In genomic region chr2:146226484-146226883, GRCm38 (mm10) we compare ENCODE assay signal across 10 mouse cellular contexts. TPM values are rescaled to one million over a fixed set of nuclear protein-coding genes. Genes with fewer than 3 reads are reported as not detected.
A peak's percentile ranks its signal among the peaks of the same experiment; 100 is the strongest.
DNase-seq lines count a peak whose midpoint lies in the region; ATAC-seq lines count a peak whose summit lies in the region.
"Had no signal": no experiment of that assay in that cellular context is flagged by ENCODE, and none has a peak within 500 bp of the region (broad histone marks: within the 10 kb centered on the region; RNA-seq: fewer than 3 reads in every experiment).

No protein-coding gene starts in this region.

- peaks cover 73% of the 10 kb centered on the region for H3K27me3 ChIP-seq in liver, embryonic 11.5 days (replicated peaks; ENCODE audit: control insufficient read depth, insufficient read depth, low read length)
- peaks cover 1% of the 10 kb centered on the region; the same call in 1 of the 2 replicates for H3K27me3 ChIP-seq in splenic B cell, adult 2 months (ENCODE audit: control insufficient read depth, insufficient read depth, low read length, poor library complexity, severe bottlenecking)

- peak; percentile 66 for ATAC-seq in granulocyte monocyte progenitor cell, adult 5-6 weeks (replicated peaks; ENCODE audit: poor library complexity, severe bottlenecking)
- no peak for ATAC-seq in liver, embryonic 11.5 days (replicated peaks; ENCODE audit: low FRiP score)

- H3K36me3 ChIP-seq in liver, embryonic 11.5 days (ENCODE audit: control insufficient read depth, insufficient read depth, low read length): no peaks in the 10 kb centered on the region
- H3K36me3 ChIP-seq in splenic B cell, adult 2 months (ENCODE audit: control insufficient read depth, insufficient read depth, low read length, poor library complexity, severe bottlenecking): no peaks in the 10 kb centered on the region
- H3K36me3 ChIP-seq: embryonic facial prominence, embryonic 13.5 days had no signal

- H3K27ac ChIP-seq in liver, embryonic 11.5 days (ENCODE audit: low read depth, low read length): no peak overlapping the region
- H3K27ac ChIP-seq: embryonic facial prominence, embryonic 13.5 days had no signal

- peak; percentile 42 to 52 for DNase-seq in cerebellum, postnatal 14 days
- DNase-seq in cerebellum, adult 9-10 months: no peak
- peak; percentile 60 to 89 for DNase-seq in adrenal gland, adult (ENCODE audit: inconsistent age in 2 of 2, low spot score in 1 of 2)
- DNase-seq in liver, embryonic 11.5 days (ENCODE audit: low spot score): peak; percentile 47
- peak; percentile 48 for DNase-seq in splenic B cell, adult 2 months (ENCODE audit: low read depth, low spot score)
- no peak for DNase-seq in thymus, postnatal 14 days
- no peak for DNase-seq in layer of hippocampus, adult 9-10 months (ENCODE audit: low spot score)

- no peak overlapping the region for H3K4me2 ChIP-seq in liver, embryonic 11.5 days
- H3K4me2 ChIP-seq: embryonic facial prominence, embryonic 13.5 days had no signal

- H3K9ac ChIP-seq in liver, embryonic 11.5 days (ENCODE audit: low read depth, low read length): no peak overlapping the region
- H3K9ac ChIP-seq: embryonic facial prominence, embryonic 13.5 days had no signal

- H3K4me3 ChIP-seq in liver, embryonic 11.5 days (ENCODE audit: low read depth, low read length): no peak overlapping the region
- H3K4me3 ChIP-seq: embryonic facial prominence, embryonic 13.5 days had no signal

- 4% methylated on average over 9 of the region's 9 CpGs for WGBS in liver, embryonic 11.5 days

- H3K9me3 ChIP-seq in liver, embryonic 11.5 days (ENCODE audit: control insufficient read depth, low read length): no peaks in the 10 kb centered on the region
- H3K9me3 ChIP-seq: embryonic facial prominence, embryonic 13.5 days had no signal

- H3K4me1 ChIP-seq in liver, embryonic 11.5 days (replicated peaks; ENCODE audit: control insufficient read depth, insufficient read depth, low read length): peaks cover 17% of the 10 kb centered on the region

RNA-seq across cellular contexts. Expression of gene Insm1, which starts 4.8 kb away (rescaled TPM):
- total RNA-seq in granulocyte monocyte progenitor cell, adult 5-6 weeks (2014; fragmentation: Nextera tagmentation): not detected in 2 replicates
- not detected in 2 replicates for total RNA-seq in granulocyte monocyte progenitor cell, adult 5-6 weeks (2017)
- not detected in 2 replicates for polyA plus RNA-seq in liver, embryonic 11.5 days (2014; fragmentation: Nextera tagmentation; extraction: Ambion mirVana)
- polyA plus RNA-seq: C2C12 had no signal

Comparison
In these comparisons a context has a peak if more than half of its experiments do, and no peak if none do; other contexts are left out.
1. DNase-seq: peak in cerebellum, postnatal 14 days (2 of 2), adrenal gland, adult (2 of 2), liver, embryonic 11.5 days (single experiment) and splenic B cell, adult 2 months (single experiment); none in cerebellum, adult 9-10 months (single experiment), thymus, postnatal 14 days (single experiment) and layer of hippocampus, adult 9-10 months (single experiment).